Mouse (Mus musculus) left cerebral cortex, postnatal 10 days (tissue): ENCODE results near the gene Dph7. TPM values are rescaled to one million over a fixed set of nuclear protein-coding genes. Genes with fewer than 3 reads are reported as not detected.
A peak's percentile ranks its signal among the peaks of the same experiment; 100 is the strongest.
"Not testable (repeated sequence)": the region's sequence is repeated elsewhere in the genome, so short reads cannot be mapped to it uniquely, and the experiment has no call there.

Source experiments
- DNase-seq, 2 experiments: peaks; one replicate each; pipeline ENCODE4 v3.0.0; 2021 to 2022; ENCODE audit warnings: low spot score in 2 of 2, mixed read lengths in 1 of 2; ENCODE audit errors: extremely low spot score in 1 of 2
- intact Hi-C: fragments of 180-260 bp; cut with DNase I; formaldehyde crosslinking; loops from one replicate; pipeline ENCODE4 v1.15.1; 2025
- total RNA-seq, 2 experiments: library from RNA; stranded (reverse); gene quantifications; 2 replicates each; pipeline ENCODE4 v1.2.3; 2021

Dph7 gene
- total RNA-seq, 2 experiments from 2014 or later: 35.0 to 35.1 TPM

DNA sequence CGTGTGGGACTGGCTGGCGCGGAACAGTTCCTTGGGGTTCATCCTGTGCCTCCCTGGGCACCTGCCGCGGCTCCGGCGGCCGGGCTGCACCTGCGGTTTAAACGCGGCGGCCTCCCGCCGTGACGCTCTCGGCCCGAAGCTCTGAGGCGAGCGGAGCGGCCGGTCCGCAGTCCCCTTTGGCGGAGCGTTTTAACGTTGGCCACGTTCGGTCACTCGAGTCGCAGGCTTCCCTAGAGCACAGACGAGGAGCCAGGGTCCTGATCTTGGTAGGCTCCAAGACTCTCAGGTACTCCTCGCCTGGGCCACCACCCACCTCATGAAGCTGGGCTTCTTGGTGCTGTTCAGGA lies 12.0 kb upstream of the Dph7 start:
- no peak for DNase-seq
- intact Hi-C loops: no loop called here

DNA sequence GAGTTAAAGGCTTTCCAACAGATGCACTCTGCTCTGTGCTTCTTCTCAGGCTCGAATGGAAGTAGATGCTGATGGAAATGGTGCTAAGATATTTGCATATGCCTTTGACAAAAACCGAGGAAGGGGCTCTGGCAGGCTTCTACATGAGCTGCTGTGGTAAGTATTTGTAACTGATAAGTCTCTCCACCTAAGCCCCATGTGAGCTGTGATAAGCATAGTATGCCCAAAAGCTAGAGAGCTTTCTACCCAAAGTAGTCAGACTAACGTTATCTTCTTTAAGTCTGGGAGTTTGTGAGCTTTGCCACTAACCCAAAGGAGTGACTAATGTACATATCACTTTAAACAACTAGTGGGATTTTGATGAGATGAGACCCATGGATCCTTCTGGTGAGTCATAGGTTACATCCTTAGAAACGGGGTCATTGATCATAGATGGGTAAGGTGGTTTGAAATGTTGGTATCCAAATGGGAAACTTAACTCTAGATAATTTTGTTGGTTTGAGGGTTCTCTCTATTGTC lies 9.6 kb upstream of the Dph7 start:
- intact Hi-C loops: no loop called here
- DNase-seq: no peak

DNA sequence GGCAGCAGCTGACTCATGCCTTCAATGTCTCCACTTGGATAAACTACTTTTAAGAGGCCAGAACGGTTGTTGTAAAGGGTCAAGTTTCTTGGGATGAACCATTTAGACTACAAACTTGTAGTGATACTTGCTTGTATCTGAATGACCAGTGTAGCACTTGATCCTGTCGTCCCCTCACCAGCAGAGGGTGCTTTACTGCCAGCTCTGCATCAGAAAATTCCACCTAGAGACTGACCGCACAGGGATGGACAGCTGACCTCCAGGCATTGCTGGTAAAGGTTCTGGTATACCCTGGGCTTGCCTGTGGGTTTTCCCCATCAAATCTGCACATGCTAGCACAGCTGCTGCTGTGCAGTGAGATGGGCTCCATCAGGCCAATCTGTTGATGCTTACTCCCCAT lies 1.3 kb upstream of the Dph7 start:
- intact Hi-C loops: no loop called here
- peak in 1 of 2 experiments; percentile 45 for DNase-seq

DNA sequence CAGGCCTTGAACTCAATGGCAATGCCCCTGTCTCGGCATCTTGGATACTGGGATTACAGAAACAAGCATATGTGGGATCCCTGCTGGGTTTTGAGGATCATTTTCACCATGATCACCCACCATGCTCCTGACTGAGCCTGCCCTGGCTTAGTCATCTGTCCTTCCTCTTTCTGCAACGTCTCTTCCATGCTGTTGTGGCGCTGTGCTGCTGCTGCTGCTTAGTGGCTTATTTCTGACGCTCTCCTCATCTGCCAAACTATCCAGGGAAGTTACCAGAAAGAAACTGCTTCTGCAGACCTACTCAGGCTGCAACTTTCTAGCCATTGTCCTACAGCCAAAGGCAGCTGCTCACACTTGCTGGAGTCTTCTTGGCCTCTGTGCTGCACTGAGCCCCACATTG lies 8.2 kb downstream of the Dph7 start:
- DNase-seq: no peak
- intact Hi-C loops: loop anchor here (5.0 kb wide), 1 partner anchor 217 kb away; no protein-coding TSS in a partner anchor

DNA sequence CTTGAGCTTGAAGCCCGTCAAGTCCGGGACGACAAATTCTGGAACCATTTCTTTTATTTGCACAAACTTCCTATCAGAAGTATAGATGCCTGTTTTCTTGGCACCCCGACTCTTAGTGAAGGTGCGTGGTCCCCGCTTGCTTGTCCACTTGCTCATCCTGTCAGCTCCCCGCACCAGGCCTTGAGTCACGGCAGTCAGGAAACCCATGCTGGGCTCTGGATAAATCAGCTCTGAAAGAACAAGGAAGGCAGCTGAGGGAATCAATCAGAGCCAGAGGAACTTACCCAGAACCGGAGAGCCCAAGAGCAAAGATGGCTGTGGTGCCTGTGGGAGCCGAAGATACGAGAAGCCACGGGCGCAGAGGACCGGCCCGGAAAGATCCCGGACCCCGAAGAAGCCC lies 12.3 kb downstream of the Dph7 start:
- intact Hi-C loops: loop anchor here (5.0 kb wide), 1 partner anchor 213 kb away; no protein-coding TSS in a partner anchor
- DNase-seq: not testable (repeated sequence)

DNA sequence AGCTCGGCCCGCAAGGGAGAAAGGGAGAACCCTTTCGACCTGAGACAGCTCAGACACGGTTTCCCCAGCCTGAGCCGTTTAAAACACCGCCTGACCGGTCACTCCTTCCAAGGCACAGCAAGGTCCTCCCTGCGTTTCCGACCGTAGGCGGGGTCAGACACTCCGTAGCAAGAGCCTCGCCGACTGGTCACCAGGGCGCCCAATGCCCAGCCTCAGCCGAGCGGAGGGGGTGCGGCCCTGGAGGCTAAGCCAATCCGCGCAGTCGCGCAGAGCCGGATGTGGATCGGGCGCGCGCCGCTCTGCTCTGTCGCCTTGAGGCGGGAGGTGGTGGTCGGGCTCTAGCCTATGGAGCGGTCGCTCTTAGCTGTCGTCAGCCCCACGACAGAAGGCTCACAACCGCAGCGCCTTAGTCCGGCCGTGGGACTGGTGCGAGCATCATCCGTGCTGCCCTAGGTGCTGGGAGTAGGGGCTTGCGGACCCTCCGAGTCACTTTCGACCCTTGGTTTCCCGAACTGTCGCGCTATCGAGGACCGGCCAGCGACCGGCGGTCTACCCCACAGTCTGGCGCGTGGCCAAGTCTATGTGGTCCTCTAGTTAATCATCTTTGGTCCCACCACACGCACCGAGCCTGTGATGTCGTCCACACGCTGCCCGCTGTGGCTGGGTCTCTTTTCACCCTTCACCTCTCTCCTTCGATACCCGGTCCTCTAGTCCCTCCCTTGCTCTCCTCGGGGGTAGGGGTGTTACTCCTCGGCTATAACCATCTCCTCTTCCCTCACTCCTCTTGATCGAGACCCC lies 12.9 kb downstream of the Dph7 start, which contains the start of gene Mrpl41:
TSS of gene Mrpl41 (minus strand) at position 193 of the 798 bp plus-strand sequence.
- intact Hi-C loops: loop anchor here (5.0 kb wide), 1 partner anchor 212 kb away; no protein-coding TSS in a partner anchor
- DNase-seq: peak; percentile 96 to 99

DNA sequence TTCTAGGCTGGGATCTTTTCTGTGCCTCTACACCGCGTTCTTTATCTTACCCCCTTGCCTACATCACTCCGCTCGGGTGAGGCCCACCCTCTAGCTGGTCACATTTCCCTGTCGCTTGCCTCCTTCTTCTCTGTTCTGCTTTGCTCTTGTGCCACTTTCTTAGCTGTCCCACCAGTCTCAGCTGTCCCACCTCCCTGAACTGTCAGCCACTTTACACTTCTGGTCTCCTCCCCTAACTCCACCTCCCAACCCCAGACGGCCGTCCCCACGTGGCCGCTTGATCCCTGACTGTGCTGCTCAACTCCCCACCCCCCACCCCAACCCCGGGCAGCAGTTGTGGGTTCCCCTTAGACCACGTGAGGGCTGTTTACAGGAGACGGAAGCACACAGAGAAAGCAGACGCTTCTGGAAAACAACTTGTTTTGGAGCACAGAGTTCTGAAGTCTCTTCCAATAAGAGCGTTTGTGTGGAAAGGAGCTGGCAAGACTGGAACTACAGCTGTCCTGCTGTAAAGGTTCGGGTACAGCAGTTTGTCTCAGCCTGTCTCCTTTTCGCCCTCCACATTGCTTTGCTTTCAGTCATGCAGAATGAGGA lies 13.6 kb downstream of the Dph7 start, which contains the start of gene Pnpla7:
TSS of gene Pnpla7 (plus strand) at position 330 of the 594 bp plus-strand sequence.
- peak; percentile 61 to 89 for DNase-seq
- intact Hi-C loops: no loop called here

DNA sequence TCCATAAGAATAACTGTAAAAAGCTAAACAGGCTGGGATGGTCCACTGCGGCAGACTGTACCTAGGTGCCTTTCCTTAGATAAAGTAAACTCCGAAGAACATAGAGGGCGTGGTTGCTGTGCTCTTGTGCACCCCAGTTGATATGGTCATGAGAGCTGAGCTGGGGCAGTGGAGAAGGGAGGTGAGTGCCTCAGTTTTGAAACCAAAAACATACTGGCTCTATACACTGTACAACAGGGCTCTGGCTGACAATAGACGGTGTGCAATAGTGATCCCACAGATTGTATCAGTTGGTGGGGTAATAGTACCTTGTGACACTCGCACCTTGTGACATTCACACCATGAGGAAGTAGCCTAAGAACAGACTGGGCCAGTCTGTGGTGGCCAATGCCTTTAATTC lies 14.8 kb downstream of the Dph7 start:
- intact Hi-C loops: no loop called here
- no peak for DNase-seq

DNA sequence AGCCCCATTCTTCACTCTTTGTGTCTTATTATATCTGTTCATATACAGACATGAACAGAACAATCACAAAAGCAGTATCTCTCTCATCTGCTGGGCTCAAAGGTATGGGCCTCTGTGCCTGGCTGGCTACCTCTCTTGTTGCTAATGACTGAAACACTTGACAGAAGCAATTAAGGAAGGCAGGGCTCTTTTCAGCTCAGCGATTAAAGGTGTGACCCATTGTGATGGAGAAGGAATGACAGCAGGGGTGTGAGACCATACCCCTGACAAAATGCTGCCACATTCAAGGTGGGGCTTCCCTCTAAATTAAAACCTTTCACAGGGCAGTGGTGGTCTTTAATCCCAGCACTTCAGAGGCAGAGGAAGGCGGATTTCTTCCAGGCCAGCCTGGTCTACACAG lies 25.6 kb downstream of the Dph7 start:
- DNase-seq: no peak
- intact Hi-C loops: no loop called here

DNA sequence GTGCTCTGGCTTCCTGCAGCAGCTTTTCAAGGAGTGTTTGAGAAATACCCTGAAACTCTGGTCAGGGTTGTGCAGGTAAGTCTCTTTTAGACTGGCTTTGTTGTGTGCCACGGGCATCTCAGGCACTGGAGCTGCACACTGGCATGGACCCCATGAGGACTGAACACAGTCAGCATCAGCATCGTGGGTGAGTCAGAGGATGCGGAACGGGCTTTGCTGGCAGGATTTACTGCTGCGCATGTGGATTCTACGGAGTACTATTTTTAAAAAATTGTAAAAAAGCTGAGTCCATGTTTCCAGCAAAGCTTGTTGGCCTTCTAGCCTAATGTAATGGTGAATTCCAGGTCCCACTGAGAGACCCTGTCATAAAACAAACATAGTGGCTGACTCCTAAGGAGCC lies 33.1 kb downstream of the Dph7 start:
- intact Hi-C loops: no loop called here
- DNase-seq: peak; percentile 20 to 37

DNA sequence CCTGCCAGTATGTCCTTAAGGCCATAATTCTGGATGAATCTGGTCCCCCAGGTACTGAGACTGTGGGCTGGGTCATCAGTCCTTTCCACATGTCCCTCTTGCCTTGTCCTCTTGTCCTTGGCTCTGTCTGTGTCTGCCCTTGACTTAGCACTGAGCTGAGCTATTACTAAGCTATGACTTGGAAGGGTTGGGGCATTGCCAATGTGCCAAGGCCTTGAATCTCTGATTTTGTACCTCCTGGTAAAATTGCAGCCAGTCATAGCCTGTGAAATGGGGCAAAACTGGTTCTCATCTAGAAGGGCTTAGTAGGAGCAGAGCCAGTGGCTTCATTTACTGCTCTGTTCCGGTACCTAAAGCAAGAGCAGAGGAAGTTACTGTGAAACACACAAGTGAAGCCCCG lies 34.3 kb downstream of the Dph7 start:
- intact Hi-C loops: no loop called here
- no peak for DNase-seq

DNA sequence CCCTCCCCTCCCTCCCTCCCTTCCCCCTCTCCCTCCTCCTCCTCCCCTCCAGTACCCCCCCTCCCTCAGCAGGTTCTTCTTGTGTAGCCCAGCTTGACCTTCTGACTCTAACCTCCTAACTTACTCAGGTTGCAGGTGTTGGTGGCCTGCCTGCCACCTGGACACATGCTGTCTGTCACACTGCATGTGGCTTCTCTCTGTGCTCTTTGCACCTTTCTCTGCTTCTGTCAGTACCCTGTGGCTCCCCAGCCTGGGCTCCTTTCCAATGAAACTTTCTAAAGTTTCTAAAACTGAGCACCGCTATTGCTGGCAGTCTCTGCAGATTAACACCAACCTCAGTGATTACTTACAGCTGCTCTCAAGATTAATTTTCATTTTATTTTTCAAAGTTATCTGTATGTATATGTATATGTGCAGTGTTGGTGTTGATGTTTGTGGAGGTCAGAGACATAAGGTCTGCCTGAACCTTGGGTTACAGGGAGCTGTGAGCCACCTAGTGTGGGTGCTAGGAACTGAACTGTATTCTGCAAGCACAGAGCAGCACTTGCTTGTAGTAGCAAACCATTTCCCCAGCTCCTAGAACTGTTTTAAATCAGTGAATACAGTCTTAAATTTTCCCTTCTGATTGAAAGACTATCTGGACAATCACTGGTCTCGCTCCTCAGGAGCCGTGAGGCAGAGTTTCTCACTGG lies 38.5 kb downstream of the Dph7 start:
- DNase-seq: peak in 1 of 2 experiments; percentile 41
- intact Hi-C loops: no loop called here

DNA sequence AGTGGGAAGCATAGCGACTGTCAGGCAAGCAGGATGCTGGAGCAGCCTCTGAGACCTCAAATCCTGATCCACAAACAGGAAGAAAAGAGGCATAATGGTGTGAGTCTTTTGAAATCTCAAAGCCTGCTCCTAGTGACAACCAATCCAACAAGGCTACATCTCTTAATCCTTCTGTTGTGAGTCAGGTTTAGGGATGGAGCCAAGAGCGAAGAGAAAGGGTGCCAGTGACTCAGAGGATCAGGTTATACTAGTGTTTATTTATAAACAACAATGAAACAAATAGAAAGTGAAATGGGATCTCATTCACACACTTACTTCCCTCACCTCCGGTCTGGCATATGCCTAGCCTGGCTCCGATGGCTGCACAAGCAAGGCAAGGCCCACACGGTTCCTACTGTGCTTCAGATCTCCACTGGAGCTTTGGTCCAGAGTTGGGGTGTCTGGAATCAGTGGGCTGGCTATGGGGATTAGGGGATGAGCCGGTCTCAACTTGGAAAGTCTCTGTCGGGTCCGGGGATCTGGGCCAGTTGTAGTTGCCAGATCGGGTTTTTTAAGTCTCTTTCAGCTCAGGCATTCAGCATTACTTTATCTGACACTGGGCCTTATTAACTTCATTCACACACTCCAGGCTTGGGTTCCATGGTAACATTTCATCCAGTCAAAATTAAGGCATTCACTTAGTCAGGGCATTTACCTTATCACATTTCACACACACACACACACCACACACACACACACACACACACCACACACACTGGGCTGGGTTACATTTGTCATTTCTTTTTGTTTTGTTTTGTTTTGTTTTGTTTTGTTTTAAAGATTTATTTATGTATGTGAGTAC lies 42.0 kb downstream of the Dph7 start:
- intact Hi-C loops: no loop called here
- DNase-seq: no peak

DNA sequence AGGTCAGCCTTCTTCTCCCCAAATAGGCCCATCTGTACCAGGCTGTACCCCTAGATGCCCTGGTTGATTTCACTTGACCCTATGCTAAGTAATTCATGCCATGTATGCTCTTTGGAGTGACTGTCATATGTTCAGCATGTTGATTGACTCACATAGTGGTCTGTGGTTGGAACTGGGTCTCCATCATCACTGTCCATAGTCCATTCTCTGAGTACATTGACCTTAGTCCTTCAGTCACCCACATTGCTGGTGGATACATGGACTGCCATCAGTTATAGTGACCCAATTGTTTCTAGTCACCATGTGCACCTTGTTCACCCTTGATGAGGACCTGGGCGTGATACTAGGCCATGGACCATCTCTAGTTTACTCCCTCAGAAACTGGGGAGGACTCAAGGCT lies 44.6 kb downstream of the Dph7 start:
- DNase-seq: no peak
- intact Hi-C loops: no loop called here

DNA sequence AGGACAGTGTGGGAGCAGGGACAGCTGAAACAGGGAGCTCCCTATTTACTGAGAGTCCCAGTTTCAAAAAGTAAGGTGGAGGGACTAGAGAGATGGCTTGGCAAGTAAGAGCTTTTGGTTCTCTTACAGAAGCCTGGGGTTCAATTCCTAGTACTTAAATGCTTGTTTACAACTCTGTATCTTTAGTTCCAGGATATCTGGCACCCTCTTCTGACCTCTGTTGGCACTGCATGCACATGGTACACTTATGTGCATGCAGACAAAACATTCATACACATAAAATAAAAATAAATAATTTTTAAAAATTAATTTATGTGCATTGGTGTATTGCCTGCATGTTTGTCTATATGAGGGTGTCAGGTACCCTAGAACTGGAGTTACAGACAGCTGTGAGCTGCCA lies 46.0 kb downstream of the Dph7 start:
- no peak for DNase-seq

More for the DNA sequence above, 46.0 kb downstream of the Dph7 start:
- intact Hi-C loops: no loop called here
